Mouse (Mus musculus): Measurements from ENCODE around the gene Zcchc7. TPM values are rescaled to one million over a fixed set of nuclear protein-coding genes. Genes with fewer than 3 reads are reported as not detected.

Zcchc7 gene
- polyA plus RNA-seq, 1 experiment from 2014 or later, result 47.6 TPM

- Histone ChIP-seq H3K4me2 (no peak overlapping the region), H3K4me1 (peaks cover 10% of the 10 kb centered on the region), H3K36me3 (no peaks in the 10 kb centered on the region), H3K9ac (no peak overlapping the region), H3K27me3 (no peaks in the 10 kb centered on the region), H3K27ac (no peak overlapping the region), H3K4me3 (no peak overlapping the region), H3K9me3 (no peaks in the 10 kb centered on the region)
- ATAC-seq (ENCODE audit: insufficient number of reproducible peaks, low FRiP score, low TSS enrichment, low read depth), result no peak
- WGBS, result 71% methylated on average over 8 of the region's 8 CpGs
Measured at GRCm38 (mm10) chr4:44974331-44974730, 218.7 kb downstream of the Zcchc7 start.

GRCm38 (mm10) chr4:44976026-44976615 lies 220.4 kb downstream of the Zcchc7 start:
- no peaks in the 10 kb centered on the region for H3K27me3 ChIP-seq
- no peaks in the 10 kb centered on the region for H3K36me3 ChIP-seq
- no peak for ATAC-seq (ENCODE audit: insufficient number of reproducible peaks, low FRiP score, low TSS enrichment, low read depth)
- peaks cover 16% of the 10 kb centered on the region for H3K4me1 ChIP-seq
- H3K9me3 ChIP-seq, result no peaks in the 10 kb centered on the region
- H3K9ac ChIP-seq, result no peak overlapping the region
- no peak overlapping the region for H3K4me2 ChIP-seq
- 64% methylated on average over 6 of the region's 6 CpGs for WGBS
- H3K4me3 ChIP-seq, result no peak overlapping the region
- no peak overlapping the region for H3K27ac ChIP-seq

- 87% methylated on average over 10 of the region's 10 CpGs for WGBS
- H3K4me2 ChIP-seq, result no peak overlapping the region
- no peak for ATAC-seq (ENCODE audit: insufficient number of reproducible peaks, low FRiP score, low TSS enrichment, low read depth)
- peaks cover 22% of the 10 kb centered on the region for H3K4me1 ChIP-seq
- no peaks in the 10 kb centered on the region for H3K36me3 ChIP-seq
- H3K9ac ChIP-seq, result no peak overlapping the region
- no peaks in the 10 kb centered on the region for H3K9me3 ChIP-seq
- no peak overlapping the region for H3K27ac ChIP-seq
- H3K27me3 ChIP-seq, result no peaks in the 10 kb centered on the region
- H3K4me3 ChIP-seq, result no peak overlapping the region
Measured at GRCm38 (mm10) chr4:44976921-44977710, 221.4 kb downstream of the Zcchc7 start.

GRCm38 (mm10) chr4:44978175-44978574 lies 222.5 kb downstream of the Zcchc7 start:
- H3K4me1 ChIP-seq, result peaks cover 32% of the 10 kb centered on the region
- no peaks in the 10 kb centered on the region for H3K27me3 ChIP-seq
- no peak overlapping the region for H3K4me3 ChIP-seq
- H3K27ac ChIP-seq, result no peak overlapping the region
- H3K4me2 ChIP-seq, result no peak overlapping the region
- WGBS, result 71% methylated on average over 5 of the region's 5 CpGs
- no peak for ATAC-seq (ENCODE audit: insufficient number of reproducible peaks, low FRiP score, low TSS enrichment, low read depth)
- H3K36me3 ChIP-seq, result no peaks in the 10 kb centered on the region
- H3K9me3 ChIP-seq, result no peaks in the 10 kb centered on the region
- H3K9ac ChIP-seq, result no peak overlapping the region

- Histone ChIP-seq H3K4me3 (no peak overlapping the region), H3K27ac (no peak overlapping the region), H3K9me3 (no peaks in the 10 kb centered on the region), H3K27me3 (no peaks in the 10 kb centered on the region), H3K9ac (no peak overlapping the region), H3K36me3 (peaks cover 12% of the 10 kb centered on the region; the same call in 1 of the 2 replicates), H3K4me2 (no peak overlapping the region), H3K4me1 (peaks cover 29% of the 10 kb centered on the region)
- WGBS, result 63% methylated on average over 7 of the region's 7 CpGs
- no peak for ATAC-seq (ENCODE audit: insufficient number of reproducible peaks, low FRiP score, low TSS enrichment, low read depth)
Measured at GRCm38 (mm10) chr4:44979794-44980338, 224.2 kb downstream of the Zcchc7 start.

- peak within 1 kb of the TSS; percentile 63 for H3K9ac ChIP-seq
- peak within 1 kb of the TSS; percentile 83 for H3K4me2 ChIP-seq
- H3K4me1 ChIP-seq, result peaks cover 29% of the 10 kb centered on the region
- H3K9me3 ChIP-seq, result no peaks in the 10 kb centered on the region
- H3K4me3 ChIP-seq, result peak within 1 kb of the TSS; percentile 78
- under 1% methylated on average over 40 of the region's 40 CpGs for WGBS
- peaks cover 25% of the 10 kb centered on the region; the same call in 1 of the 2 replicates for H3K36me3 ChIP-seq
- H3K27ac ChIP-seq, result peak within 1 kb of the TSS; percentile 87
- peak; percentile 85 for ATAC-seq (ENCODE audit: insufficient number of reproducible peaks, low FRiP score, low TSS enrichment, low read depth)
- no peaks in the 10 kb centered on the region for H3K27me3 ChIP-seq
Measured at GRCm38 (mm10) chr4:44981280-44981973, 225.8 kb downstream of the Zcchc7 start, which contains the start of gene Grhpr. Gene Grhpr (plus strand): TSS chr4:44981395.

Small RNA genes within 50 kb of the gene (microRNA-seq; reads per million reads assigned to microRNA genes)
- not detected for gene Gm22639

Other genes starting within 250 kb of the Zcchc7 start
- 0.18 TPM in 1 of 2 replicates, not detected in the other for gene Pax5, start 45.4 kb upstream of the Zcchc7 start, polyA plus RNA-seq (2015; fragmentation: Nextera tagmentation; extraction: Ambion mirVana)
- 62.2 and 65.4 TPM in 2 replicates for gene Grhpr, start 225.5 kb downstream of the Zcchc7 start, polyA plus RNA-seq (2015; fragmentation: Nextera tagmentation; extraction: Ambion mirVana)